Mouse (Mus musculus): ENCODE results near the gene Ptpn1. TPM values are rescaled to one million over a fixed set of nuclear protein-coding genes. Genes with fewer than 3 reads are reported as not detected.
A peak's percentile ranks its signal among the peaks of the same experiment; 100 is the strongest.

The Ptpn1 gene
- polyA plus RNA-seq, 1 experiment from 2014 or later, result 87.3 TPM

GRCm38 (mm10) chr2:167959996-167960395, 28.1 kb downstream of the Ptpn1 start:
- peaks cover 2% of the 10 kb centered on the region; the same call in 1 of the 2 replicates for H3K36me3 ChIP-seq (ENCODE audit: control insufficient read depth, insufficient read depth)
- no peaks in the 10 kb centered on the region for H3K27me3 ChIP-seq (replicated peaks; ENCODE audit: control insufficient read depth, insufficient read depth, low read length)
- peaks cover 7% of the 10 kb centered on the region for H3K4me1 ChIP-seq (replicated peaks; ENCODE audit: control insufficient read depth, insufficient read depth, low read length)
- H3K9ac ChIP-seq (replicated peaks; ENCODE audit: low read depth, low read length), result no peak overlapping the region
- H3K4me3 ChIP-seq (replicated peaks; ENCODE audit: low read length), result no peak overlapping the region
- no peak overlapping the region for H3K27ac ChIP-seq (ENCODE audit: low read length)
- ATAC-seq, result no peak
- H3K9me3 ChIP-seq (ENCODE audit: control insufficient read depth, low read length), result no peaks in the 10 kb centered on the region
- 76% methylated on average over 7 of the region's 7 CpGs for WGBS
- H3K4me2 ChIP-seq (ENCODE audit: low read length), result no peak overlapping the region

- WGBS, result 85% methylated on average over 8 of the region's 8 CpGs
These were observed 28.7 kb downstream of the Ptpn1 start for GRCm38 (mm10) chr2:167960584-167960983.

DNA sequence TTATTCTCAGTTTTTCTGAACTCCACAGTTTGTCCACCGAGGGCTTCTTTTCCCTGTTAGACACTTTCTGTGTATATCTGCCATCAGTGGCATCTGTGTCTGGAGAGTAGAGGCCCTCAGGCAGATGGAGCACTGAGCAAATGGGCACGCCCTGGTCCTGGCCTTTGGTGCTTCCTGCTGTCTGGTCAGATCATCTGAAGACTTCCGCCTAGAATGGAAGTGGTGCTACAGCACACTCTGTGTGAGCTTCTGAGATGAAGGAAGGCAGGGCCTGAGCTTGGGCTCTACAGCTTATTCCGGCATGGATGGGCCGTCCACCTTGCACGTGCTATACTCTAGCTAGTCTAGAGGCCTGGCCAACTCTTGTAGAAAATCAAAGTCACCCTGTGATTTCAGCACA, 30.5 kb downstream of the Ptpn1 start:
- ATAC-seq, result no peak
- peaks cover 7% of the 10 kb centered on the region for H3K4me1 ChIP-seq (replicated peaks; ENCODE audit: control insufficient read depth, insufficient read depth, low read length)
- H3K9me3 ChIP-seq (ENCODE audit: control insufficient read depth, low read length), result no peaks in the 10 kb centered on the region
- no peak overlapping the region for H3K27ac ChIP-seq (ENCODE audit: low read length)
- peaks cover 12% of the 10 kb centered on the region for H3K36me3 ChIP-seq (ENCODE audit: control insufficient read depth, insufficient read depth)
- WGBS, result 96% methylated on average over 6 of the region's 6 CpGs
- H3K9ac ChIP-seq (replicated peaks; ENCODE audit: low read depth, low read length), result no peak overlapping the region
- no peak overlapping the region for H3K4me3 ChIP-seq (replicated peaks; ENCODE audit: low read length)
- no peaks in the 10 kb centered on the region for H3K27me3 ChIP-seq (replicated peaks; ENCODE audit: control insufficient read depth, insufficient read depth, low read length)
- no peak overlapping the region for H3K4me2 ChIP-seq (ENCODE audit: low read length)

More at GRCm38 (mm10) chr2:167960584-167960983, 28.7 kb downstream of the Ptpn1 start:
- Histone ChIP-seq H3K4me3 (replicated peaks; ENCODE audit: low read length) (no peak overlapping the region), H3K4me1 (replicated peaks; ENCODE audit: control insufficient read depth, insufficient read depth, low read length) (peaks cover 7% of the 10 kb centered on the region), H3K36me3 (ENCODE audit: control insufficient read depth, insufficient read depth) (peaks cover 2% of the 10 kb centered on the region; the same call in 1 of the 2 replicates), H3K9me3 (ENCODE audit: control insufficient read depth, low read length) (no peaks in the 10 kb centered on the region), H3K4me2 (ENCODE audit: low read length) (no peak overlapping the region), H3K27ac (ENCODE audit: low read length) (no peak overlapping the region), H3K27me3 (replicated peaks; ENCODE audit: control insufficient read depth, insufficient read depth, low read length) (no peaks in the 10 kb centered on the region), H3K9ac (replicated peaks; ENCODE audit: low read depth, low read length) (no peak overlapping the region)
- ATAC-seq, result no peak

GRCm38 (mm10) chr2:167963176-167963575, 31.3 kb downstream of the Ptpn1 start:
- Histone ChIP-seq H3K4me1 (replicated peaks; ENCODE audit: control insufficient read depth, insufficient read depth, low read length) (peaks cover 4% of the 10 kb centered on the region), H3K9me3 (ENCODE audit: control insufficient read depth, low read length) (no peaks in the 10 kb centered on the region), H3K4me3 (replicated peaks; ENCODE audit: low read length) (no peak overlapping the region), H3K36me3 (ENCODE audit: control insufficient read depth, insufficient read depth) (peaks cover 15% of the 10 kb centered on the region), H3K27me3 (replicated peaks; ENCODE audit: control insufficient read depth, insufficient read depth, low read length) (no peaks in the 10 kb centered on the region), H3K27ac (ENCODE audit: low read length) (no peak overlapping the region), H3K4me2 (ENCODE audit: low read length) (no peak overlapping the region), H3K9ac (replicated peaks; ENCODE audit: low read depth, low read length) (no peak overlapping the region)
- no peak for ATAC-seq
- 77% methylated on average over 4 of the region's 4 CpGs for WGBS

GRCm38 (mm10) chr2:167963778-167964300, 32.0 kb downstream of the Ptpn1 start:
- Histone ChIP-seq H3K4me3 (replicated peaks; ENCODE audit: low read length) (no peak overlapping the region), H3K27me3 (replicated peaks; ENCODE audit: control insufficient read depth, insufficient read depth, low read length) (no peaks in the 10 kb centered on the region), H3K4me2 (ENCODE audit: low read length) (no peak overlapping the region), H3K9ac (replicated peaks; ENCODE audit: low read depth, low read length) (no peak overlapping the region), H3K27ac (ENCODE audit: low read length) (no peak overlapping the region), H3K9me3 (ENCODE audit: control insufficient read depth, low read length) (no peaks in the 10 kb centered on the region), H3K36me3 (ENCODE audit: control insufficient read depth, insufficient read depth) (peaks cover 19% of the 10 kb centered on the region), H3K4me1 (replicated peaks; ENCODE audit: control insufficient read depth, insufficient read depth, low read length) (no peaks in the 10 kb centered on the region; the same call in 1 of the 2 replicates)
- WGBS, result 89% methylated on average over 9 of the region's 9 CpGs
- no peak for ATAC-seq

GRCm38 (mm10) chr2:167964320-167964719, 32.5 kb downstream of the Ptpn1 start:
- WGBS, result 95% methylated on average over 9 of the region's 9 CpGs
- Histone ChIP-seq H3K36me3 (ENCODE audit: control insufficient read depth, insufficient read depth) (peaks cover 19% of the 10 kb centered on the region), H3K27me3 (replicated peaks; ENCODE audit: control insufficient read depth, insufficient read depth, low read length) (no peaks in the 10 kb centered on the region), H3K9me3 (ENCODE audit: control insufficient read depth, low read length) (no peaks in the 10 kb centered on the region), H3K4me1 (replicated peaks; ENCODE audit: control insufficient read depth, insufficient read depth, low read length) (no peaks in the 10 kb centered on the region; the same call in none of the 2 replicates), H3K4me2 (ENCODE audit: low read length) (no peak overlapping the region), H3K4me3 (replicated peaks; ENCODE audit: low read length) (no peak overlapping the region), H3K27ac (ENCODE audit: low read length) (no peak overlapping the region), H3K9ac (replicated peaks; ENCODE audit: low read depth, low read length) (no peak overlapping the region)
- ATAC-seq, result no peak

- Histone ChIP-seq H3K4me1 (replicated peaks; ENCODE audit: control insufficient read depth, insufficient read depth, low read length) (peaks cover 10% of the 10 kb centered on the region), H3K27me3 (replicated peaks; ENCODE audit: control insufficient read depth, insufficient read depth, low read length) (no peaks in the 10 kb centered on the region), H3K9ac (replicated peaks; ENCODE audit: low read depth, low read length) (no peak overlapping the region), H3K4me2 (ENCODE audit: low read length) (no peak overlapping the region), H3K4me3 (replicated peaks; ENCODE audit: low read length) (no peak overlapping the region), H3K36me3 (ENCODE audit: control insufficient read depth, insufficient read depth) (peaks cover 19% of the 10 kb centered on the region), H3K9me3 (ENCODE audit: control insufficient read depth, low read length) (no peaks in the 10 kb centered on the region), H3K27ac (ENCODE audit: low read length) (no peak overlapping the region)
- ATAC-seq, result no peak
- 77% methylated on average over 3 of the region's 3 CpGs for WGBS
These were observed 34.1 kb downstream of the Ptpn1 start for GRCm38 (mm10) chr2:167965911-167966310.

DNA sequence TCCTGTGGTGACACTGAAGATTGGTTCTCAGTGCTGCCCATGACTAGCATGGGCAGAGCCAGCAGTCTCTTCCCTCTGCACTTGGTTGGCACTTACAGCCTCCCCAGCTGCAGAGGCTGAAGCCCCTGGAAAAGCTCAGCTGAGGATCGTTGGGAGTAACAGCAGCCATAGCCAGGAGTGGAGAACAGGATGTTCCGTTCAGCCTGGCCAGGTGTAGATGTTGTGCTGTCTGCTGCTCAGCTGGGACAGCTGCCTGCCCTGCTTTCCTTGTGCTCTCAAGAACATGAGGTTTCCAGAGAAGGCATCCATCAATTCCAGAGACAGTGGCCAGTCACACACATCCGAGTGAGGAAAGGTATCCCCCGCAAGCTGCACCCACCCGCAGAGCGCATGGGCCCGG, 36.6 kb downstream of the Ptpn1 start:
- Histone ChIP-seq H3K36me3 (ENCODE audit: control insufficient read depth, insufficient read depth) (peaks cover 22% of the 10 kb centered on the region), H3K4me3 (replicated peaks; ENCODE audit: low read length) (no peak overlapping the region), H3K4me1 (replicated peaks; ENCODE audit: control insufficient read depth, insufficient read depth, low read length) (peaks cover 10% of the 10 kb centered on the region), H3K27ac (ENCODE audit: low read length) (no peak overlapping the region), H3K4me2 (ENCODE audit: low read length) (no peak overlapping the region), H3K27me3 (replicated peaks; ENCODE audit: control insufficient read depth, insufficient read depth, low read length) (no peaks in the 10 kb centered on the region), H3K9me3 (ENCODE audit: control insufficient read depth, low read length) (no peaks in the 10 kb centered on the region), H3K9ac (replicated peaks; ENCODE audit: low read depth, low read length) (no peak overlapping the region)
- WGBS, result 95% methylated on average over 7 of the region's 7 CpGs
- no peak for ATAC-seq

DNA sequence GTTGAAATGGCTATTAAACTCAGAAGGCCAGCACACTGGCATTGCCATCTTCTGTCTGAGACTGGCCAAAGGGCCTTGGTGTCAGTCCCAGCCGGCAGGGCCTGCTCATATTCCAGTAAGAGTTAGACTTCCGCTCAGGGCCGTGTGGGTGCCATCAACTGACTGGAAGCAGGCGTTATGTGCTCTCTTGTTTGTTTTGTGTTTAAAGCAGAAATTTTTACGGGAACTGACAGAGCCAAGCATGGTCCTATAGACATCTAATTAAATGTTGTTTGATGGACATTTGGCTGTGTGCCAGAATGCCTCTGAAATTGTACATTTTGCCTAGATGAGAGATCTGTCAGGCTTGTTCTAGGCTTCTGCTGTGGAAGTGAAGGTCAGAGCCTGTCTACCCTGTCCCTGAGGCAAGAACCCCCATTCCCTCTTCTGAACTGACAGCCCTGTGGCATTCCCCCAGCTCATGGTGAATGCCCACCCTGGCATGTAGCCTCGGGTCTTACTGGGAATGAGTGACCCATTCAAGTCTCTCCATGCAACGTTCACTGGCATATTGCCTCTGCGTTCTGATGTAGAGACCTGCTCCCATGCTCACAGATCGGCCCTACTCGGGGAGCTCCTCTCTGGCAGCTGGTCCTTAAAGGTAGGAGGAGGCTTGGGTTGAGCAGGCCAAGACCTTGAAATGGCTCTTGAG, 38.1 kb downstream of the Ptpn1 start:
- peaks cover 10% of the 10 kb centered on the region for H3K4me1 ChIP-seq (replicated peaks; ENCODE audit: control insufficient read depth, insufficient read depth, low read length)
- no peak overlapping the region for H3K4me3 ChIP-seq (replicated peaks; ENCODE audit: low read length)
- H3K9ac ChIP-seq (replicated peaks; ENCODE audit: low read depth, low read length), result no peak overlapping the region
- WGBS, result 49% methylated on average over 10 of the region's 10 CpGs
- no peaks in the 10 kb centered on the region for H3K27me3 ChIP-seq (replicated peaks; ENCODE audit: control insufficient read depth, insufficient read depth, low read length)
- no peak overlapping the region for H3K27ac ChIP-seq (ENCODE audit: low read length)
- peaks cover 27% of the 10 kb centered on the region for H3K36me3 ChIP-seq (ENCODE audit: control insufficient read depth, insufficient read depth)
- H3K9me3 ChIP-seq (ENCODE audit: control insufficient read depth, low read length), result no peaks in the 10 kb centered on the region
- ATAC-seq, result peak; percentile 36; the same call in 1 of the 2 replicates
- H3K4me2 ChIP-seq (ENCODE audit: low read length), result no peak overlapping the region

All from forebrain, embryonic 16.5 days (tissue).